Comparison of ENCODE assay signal across 14 mouse cellular contexts in genomic region chr16:8570901-8571615, GRCm38 (mm10).
"Had no signal": no experiment of that assay in that cellular context is flagged by ENCODE, and none has a peak within 500 bp of the region (broad histone marks: within the 10 kb centered on the region; RNA-seq: fewer than 3 reads in every experiment).

No protein-coding gene starts in this region.

- ATAC-seq: midbrain, embryonic 13.5 days had no signal

- H3K4me2 ChIP-seq: limb, embryonic 15.5 days; midbrain, embryonic 13.5 days; neural tube, embryonic 15.5 days; stomach, embryonic 15.5 days had no signal

- H3K9ac ChIP-seq: limb, embryonic 15.5 days; midbrain, embryonic 13.5 days; neural tube, embryonic 15.5 days; stomach, embryonic 15.5 days had no signal

- H3K36me3 ChIP-seq: limb, embryonic 15.5 days; stomach, embryonic 15.5 days had no signal

- H3K4me3 ChIP-seq: left cerebral cortex, adult 2 months; limb, embryonic 15.5 days; midbrain, embryonic 13.5 days; myocyte; neural tube, embryonic 15.5 days; stomach, embryonic 15.5 days had no signal

- H3K27me3 ChIP-seq: limb, embryonic 15.5 days; midbrain, embryonic 13.5 days; neural tube, embryonic 15.5 days; stomach, embryonic 15.5 days had no signal

- H3K27ac ChIP-seq: left cerebral cortex, adult 2 months; limb, embryonic 15.5 days; midbrain, embryonic 13.5 days; neural tube, embryonic 15.5 days; stomach, embryonic 15.5 days had no signal

- H3K4me1 ChIP-seq: stomach, embryonic 15.5 days had no signal

- H3K9me3 ChIP-seq: limb, embryonic 15.5 days; midbrain, embryonic 13.5 days; neural tube, embryonic 15.5 days; stomach, embryonic 15.5 days had no signal

- DNase-seq: kidney, adult 18-20 months; kidney, postnatal 4 days; lung, adult 18-20 months; right cerebral cortex, adult 18-20 months; right cerebral cortex, postnatal 25 days; spleen, adult 18-20 months; thymus, adult 18-20 months; thymus, postnatal 14 days had no signal
